Mouse (Mus musculus) lung, adult 18-20 months (tissue): ENCODE measurements around the gene Cpm.
"Not testable (repeated sequence)": the region's sequence is repeated elsewhere in the genome, so short reads cannot be mapped to it uniquely, and the experiment has no call there.

Source experiments
- DNase-seq, 2 experiments: peaks; one replicate each; pipeline ENCODE4 v3.0.0; 2022; ENCODE audit warnings: mixed read lengths in 2 of 2

Cpm gene

DNA sequence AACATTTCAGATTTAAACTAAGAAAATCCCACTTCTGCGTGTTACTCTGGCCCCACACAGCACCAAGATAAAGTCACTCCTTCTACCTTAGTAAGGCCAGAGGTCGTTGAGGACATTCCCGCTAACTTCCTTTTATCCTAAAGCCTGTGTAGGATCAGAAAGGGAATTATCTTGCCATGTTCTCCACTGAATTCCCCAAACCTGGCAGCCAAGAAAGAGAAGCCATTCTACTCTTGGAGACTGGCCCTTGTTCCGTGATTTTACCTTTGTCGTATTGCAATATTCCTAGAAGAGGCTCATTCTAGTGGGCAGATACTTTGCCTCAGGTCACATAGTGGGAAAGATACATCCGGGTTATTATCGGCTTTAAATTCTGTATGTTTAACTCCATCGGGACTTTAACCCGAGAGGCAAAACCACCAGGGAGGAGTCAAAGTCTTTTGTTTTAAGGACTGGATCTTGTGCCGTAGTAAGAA is 21.5 kb upstream of the Cpm start:
- no peak for DNase-seq

DNA sequence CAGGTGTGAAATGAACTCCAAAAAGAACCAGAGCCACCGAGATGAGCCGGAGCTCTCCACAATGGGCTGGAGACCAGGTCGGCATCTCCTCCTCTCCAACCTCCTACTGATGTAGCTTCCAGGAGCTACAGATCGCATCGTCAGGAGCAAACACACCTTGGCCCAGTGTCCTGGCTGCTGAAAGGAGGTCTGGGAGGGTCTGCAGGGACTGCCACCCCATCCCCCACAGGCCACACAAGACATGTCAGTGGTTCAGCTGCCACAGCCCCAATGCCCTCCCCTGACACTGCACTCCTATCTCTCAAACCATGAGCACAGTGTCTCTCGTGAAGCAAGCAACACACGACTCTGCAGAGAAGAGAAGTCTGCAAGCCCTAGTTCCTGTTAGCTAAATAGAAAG is 20.8 kb upstream of the Cpm start:
- no peak for DNase-seq

DNA sequence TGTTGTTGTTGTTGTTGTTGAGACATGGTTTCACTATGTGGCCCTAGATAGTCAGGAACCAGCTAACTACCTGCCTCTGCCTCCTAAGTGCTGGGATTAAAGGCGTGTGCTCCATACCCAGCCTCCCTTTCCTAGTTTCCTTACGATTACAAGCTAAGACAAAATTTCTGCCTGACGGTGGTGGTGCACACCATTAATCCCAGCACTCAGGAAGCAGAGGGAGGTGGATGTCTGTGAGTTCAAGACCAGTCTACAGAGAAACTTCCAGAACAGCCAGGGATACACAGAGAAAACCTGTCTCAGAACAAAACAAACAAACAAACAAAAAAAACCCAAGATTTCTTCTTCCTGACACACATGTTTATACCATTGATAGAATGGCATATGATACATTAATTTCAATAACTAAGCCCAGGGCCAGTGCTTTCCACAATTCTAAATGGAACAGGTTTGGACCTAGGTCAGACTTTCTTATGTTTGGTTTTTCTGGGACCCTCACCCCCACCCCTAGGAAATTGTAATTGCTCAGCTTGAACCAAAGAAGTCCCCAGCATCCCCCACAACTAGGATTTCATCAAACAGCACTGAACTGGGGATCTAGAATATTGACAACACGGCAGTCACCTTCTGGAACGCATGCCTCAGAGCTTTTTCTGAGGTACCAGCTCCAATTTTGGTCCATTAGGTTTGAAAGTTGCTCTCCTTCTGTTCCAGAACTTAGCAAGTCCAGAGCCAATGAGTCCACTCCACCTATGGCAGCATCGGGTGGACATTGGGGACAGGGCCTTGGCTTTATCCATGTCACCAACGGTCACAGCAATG is 20.1 kb upstream of the Cpm start:
- no peak for DNase-seq

DNA sequence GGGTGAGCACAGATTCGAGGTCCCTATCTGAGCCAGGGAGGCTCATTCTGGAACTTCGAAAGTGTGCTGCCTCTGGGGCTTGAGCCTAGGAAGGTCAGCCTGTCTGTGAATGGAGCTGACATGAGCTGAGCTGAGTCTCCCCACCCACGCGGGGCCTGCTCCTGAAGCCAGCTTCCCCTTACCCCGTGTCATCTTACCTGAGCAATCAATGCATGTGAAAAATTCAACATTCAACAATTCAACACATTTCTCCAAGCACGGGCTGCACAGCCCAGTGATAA is 19.6 kb upstream of the Cpm start:
- no peak for DNase-seq

DNA sequence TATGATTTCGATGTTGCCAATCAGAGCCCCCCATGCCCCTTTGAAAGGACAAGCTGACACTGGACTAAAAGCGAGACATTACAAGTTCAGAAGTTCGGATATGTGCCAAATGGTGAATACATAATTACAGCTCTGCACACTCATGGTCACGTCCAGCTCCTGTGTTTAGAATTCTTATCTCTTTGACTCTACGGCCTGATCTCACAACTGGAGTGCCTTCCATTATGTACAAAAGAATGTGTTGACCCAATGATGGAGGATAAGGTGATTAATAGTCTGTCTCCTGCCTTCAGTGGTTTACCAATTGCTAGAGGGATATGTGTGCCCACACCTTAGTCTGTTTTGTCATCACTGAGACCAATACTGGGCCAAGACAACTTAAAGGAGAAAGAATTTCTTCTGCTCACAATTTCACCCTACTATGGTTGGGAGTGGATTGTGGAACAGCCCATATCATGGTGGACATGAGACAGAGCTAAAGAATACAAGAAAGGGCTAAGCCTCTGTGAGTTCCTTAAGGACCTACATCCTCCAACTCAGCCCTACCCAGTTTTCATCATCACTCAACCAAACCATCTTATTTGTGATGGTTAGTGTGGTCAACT is 19.0 kb upstream of the Cpm start:
- DNase-seq, result no peak

DNA sequence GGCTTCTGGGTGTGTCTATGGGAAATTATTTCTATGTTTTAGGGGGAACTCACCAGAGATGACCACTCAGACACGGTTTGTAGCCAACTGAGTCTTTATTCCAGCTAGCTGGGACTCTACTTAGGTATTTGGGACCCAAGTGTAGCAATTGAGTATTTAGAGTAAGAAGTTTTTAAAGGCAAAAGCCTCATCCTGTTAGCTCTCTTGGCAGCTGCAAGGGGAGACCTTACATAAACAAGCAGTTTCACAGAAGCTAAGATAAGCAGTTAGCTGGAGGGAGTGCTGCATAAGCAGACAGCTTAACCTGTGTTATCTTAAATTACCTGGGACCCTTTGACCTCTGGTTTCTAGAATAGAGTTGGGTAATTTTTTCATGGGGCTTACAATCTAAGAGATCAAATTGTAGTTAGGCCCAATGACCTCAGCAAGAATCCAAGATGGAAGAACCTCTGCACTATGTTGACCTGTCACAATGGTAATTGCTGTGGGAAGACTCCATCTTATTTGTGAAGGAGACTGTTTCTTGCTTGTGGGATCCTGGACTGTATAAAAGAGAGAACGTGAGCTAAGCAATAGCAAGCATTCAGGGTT is 18.4 kb upstream of the Cpm start:
- DNase-seq, result no peak

DNA sequence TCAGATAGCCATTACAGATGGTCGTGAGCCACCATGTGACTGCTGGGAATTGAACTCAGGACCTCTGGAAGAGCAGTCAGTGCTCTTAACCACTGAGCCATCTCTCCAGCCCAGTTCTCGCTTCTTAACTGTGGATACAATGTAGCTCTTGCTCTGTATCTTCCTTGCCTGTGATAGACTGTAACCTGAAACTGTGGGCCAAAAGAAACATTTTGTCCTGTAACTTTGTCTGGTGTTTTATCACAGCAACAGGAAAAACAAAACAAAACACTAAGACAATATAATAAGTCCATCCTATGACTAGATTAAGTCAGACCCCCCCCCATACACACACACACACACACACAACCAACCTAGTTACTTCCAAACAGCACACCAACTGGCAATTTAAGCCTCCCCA is 17.8 kb upstream of the Cpm start:
- DNase-seq, result no peak

DNA sequence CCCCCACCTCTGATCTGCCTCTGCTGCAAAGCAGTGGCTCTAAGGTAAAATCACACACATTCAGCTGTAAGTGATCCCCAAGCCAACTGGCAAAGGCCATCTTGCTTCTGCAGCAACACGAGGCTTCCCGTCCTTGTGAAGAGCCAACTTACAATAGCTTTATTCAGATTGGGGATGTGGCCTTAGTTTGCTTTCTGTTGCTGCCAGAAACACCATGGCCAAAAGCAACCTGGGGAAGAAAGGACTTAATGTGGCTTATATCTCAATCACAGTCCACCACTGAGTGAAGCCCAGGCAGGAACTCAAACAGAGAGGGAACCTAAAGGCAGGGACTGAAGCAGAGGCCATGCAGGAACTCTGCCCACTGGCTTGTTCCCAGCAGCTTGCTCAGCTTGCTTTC is 17.3 kb upstream of the Cpm start:
- DNase-seq, result no peak

DNA sequence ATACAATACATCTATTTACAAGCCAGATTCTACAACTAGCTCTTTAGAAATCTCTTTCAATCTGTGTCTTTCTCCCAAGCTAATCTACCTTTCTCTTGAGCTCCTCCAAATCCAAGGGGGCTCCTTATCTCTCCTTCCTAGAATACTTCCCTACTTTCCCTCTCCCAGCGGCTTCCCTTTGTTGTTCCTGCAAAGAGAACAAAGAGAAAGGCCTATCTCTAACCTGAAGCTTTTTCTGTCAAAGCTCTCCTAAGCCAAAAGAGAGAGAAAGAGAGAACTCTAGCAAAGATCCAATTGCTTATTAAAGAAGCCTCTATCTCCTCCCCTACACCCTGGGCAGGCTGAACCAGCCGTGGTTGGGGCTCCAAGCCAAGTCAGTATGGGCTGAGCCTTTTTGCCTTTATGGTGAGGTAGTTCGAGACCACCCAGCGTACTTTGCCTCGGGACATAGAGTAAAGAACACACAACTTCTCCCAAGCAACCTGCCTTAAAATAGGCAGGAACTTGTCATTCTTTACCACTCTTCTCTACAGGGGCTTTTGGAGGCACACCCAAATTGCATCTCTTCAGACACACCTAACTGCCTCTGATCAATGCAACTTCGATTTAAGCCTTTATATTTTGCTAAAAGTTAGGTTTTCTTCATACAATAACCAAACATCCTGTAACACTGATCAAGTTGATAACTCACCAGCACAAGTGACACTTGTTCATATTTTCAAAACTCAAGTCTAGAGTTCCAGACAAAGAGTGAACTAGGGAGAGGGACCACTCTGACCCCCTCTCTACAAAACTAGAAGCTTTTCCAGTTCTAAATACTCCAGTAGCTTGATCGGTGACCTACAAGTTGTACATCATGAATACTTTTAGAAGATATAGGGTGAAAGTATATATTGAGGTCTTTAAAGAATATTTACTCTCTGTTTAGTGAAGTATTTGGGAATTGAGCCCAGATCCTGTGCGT is 16.4 kb upstream of the Cpm start:
- no peak for DNase-seq

DNA sequence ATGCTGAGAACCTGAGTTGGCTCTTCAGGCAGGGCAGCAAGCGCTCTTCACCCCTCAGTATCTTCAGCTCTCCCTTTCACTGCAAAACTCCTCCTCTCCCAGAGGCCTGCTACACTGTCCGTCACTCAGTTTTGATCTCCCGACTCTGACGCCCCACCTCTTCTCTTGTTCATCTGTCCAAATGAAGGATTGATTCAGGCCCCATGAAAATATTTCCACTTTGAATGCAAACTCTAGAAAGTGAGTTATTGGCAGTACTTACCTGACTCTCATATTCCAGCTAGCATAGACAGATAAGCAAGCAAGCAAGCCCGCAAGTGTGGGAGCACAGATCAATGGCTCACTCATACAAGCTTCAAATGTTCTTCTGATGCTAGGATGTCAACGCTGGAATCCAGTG is 15.3 kb upstream of the Cpm start:
- DNase-seq, result no peak

DNA sequence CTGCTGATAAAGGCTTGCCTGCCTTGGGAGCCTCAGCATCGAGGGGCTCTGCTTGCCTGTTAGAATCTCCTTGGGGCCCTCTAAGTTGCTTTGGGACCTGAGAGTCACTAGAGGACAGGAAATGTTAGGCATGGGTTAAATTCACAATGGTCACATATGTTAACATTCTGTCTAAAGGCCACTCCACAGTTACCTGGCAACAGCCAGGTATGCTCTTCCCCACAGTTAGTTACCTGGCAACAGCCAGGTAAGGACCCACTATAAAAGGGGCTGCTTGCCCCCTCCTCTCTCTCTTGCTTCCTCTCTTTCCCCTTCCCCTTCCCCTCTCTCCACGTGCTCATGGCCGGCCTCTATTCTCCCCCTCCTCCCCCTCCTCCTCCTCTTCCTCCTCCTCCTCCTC is 14.9 kb upstream of the Cpm start:
- no peak for DNase-seq

DNA sequence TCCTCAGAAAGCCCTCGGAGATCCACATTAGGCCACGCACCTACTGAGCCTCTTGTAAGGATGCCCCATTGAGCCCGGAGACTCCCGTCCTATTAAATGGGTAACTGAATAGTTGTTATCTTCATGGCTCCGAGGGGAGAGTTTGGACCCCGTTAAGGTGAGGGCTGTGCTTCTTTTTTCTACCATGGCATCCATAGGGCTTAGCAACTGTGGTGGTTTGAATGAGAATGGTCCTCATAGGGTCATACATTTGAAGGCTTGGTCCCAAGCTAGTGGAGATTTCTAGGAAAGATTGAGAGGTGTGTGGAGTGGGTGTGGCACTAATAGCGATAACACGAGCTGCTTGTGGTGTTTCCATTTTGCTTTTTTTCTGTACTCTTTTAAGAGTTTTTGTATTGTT is 14.1 kb upstream of the Cpm start:
- no peak for DNase-seq

DNA sequence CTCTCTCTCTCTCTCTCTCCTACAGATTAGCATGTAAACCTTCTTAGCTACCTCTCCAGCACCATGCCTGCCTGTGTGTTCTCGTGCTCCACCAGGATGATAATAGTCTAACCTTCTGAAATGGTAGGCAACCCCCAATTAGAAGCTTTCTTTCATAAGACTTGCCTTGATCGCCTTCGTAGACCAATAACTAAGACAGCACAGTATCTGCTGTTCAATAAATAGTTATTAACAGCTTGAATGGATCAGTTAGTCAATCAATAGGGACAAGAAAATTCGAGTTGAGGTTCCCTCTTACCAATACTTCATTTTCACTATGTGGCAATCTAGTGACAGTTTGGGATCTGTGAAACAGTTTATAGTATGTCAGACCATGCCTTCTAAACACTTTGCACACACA is 13.6 kb upstream of the Cpm start:
- no peak for DNase-seq

DNA sequence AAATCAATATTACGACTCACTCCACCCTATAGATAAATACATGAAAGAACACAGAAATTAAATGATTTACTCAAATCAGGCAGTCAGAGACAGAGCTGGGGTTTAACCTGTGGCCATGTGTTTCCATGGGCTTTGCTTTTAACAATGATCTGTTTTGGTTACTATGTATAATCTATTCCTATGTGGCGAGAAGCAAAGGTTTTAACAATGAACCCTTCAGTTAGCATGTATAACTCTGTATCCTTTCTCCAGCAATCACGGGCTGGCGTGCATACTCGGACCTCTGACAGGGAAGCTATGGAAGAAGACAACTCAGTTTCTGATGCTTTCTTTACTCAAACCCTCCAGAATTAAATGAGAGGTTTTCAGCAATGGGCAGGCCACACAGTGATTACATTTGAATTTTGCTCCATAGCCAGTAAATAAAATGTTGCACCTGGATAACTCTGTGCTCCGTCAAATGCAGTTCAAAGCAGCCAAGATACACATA is 13.1 kb upstream of the Cpm start:
- no peak for DNase-seq

DNA sequence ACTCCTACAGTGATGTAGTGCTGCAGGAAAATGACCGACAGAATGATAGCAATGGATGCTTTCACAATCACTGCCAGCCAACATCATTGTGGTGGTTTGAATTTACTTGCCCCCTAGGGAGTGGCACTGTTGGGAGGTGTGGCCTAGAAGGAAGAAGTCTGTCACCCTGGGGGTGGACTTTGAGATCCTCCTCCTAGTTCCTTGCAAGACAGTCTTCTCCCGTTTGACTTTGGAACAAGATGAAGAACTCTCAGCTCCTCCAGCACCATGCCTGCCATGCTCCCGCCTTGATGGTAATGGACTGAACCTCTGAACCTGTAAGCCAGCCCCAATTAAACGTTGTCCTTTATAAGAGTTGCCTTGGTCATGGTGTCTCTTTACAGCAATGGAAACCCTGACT is 12.5 kb upstream of the Cpm start:
- DNase-seq, result not testable (repeated sequence)

DNA sequence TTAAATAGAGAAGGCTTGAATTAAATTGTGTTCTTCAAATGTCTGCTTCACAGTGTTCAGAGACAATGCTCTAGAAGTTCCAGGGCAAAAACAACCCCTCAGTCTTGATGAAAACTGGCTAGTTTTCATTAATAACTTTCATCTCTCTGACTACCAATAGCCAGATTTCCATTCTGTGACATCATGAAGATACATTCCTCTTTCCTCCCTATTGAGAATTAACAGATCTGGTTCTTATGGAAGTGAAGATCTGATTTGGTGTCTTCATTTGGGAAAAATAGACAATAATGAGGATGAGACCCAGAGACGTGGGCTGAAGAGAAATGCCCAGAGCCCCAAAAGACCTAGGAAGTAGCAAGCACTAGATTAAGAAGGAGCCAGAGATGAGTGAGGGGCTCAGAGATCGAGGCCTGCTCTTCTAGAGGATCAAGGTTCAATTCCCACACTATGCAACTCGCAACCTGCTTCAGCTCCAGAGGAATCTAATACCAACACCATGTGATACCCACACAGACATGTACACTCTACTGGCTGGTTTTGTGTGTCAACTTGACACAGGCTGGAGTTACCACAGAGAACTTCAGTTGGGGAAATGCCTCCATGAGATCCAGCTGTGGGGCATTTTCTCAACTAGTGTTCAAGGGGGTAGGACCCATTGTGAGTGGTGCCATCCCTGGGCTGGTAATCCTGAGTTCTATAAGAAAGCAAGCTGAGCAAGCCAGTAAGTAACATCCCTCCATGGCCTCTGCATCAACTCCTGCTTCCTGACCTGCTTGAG is 11.5 kb upstream of the Cpm start:
- no peak for DNase-seq

DNA sequence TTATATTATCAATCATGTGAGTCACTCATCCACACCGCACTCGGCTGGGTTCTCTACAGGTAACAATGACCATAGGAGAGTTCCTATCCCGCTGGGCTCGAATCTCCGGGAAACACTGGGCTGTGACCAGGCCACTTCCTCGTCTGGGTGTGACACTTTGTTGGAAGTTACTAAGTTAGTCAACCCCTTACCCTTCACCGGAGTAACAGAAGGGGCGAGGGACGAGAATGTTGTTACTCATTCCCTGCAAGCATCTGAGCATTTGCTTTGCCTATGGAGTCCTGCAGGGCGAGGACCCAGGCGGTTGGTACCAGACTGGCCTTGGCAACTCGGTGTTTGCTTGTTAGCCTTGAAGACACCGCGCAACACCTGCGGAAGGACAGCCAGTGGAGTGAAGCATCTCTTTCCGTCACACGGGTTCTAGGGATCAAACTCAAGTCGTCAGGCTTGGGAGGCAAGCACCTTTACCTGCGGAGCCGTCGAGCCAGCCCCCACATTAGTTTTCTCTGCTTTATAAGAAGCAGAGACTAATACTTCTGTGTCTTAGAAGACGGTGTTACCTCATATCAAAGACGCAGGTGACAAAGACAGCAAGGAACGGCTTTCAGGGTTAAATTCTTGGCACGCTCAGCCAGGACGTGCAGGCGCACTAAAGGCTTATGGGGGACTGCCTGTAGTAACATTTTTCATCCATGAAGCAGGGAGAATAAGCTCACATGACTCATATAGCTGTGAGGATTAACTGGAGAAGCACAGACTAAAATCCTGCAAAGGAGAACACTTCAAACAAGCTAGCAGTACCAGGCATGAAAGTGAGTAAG is 10.0 kb upstream of the Cpm start:
- no peak for DNase-seq

DNA sequence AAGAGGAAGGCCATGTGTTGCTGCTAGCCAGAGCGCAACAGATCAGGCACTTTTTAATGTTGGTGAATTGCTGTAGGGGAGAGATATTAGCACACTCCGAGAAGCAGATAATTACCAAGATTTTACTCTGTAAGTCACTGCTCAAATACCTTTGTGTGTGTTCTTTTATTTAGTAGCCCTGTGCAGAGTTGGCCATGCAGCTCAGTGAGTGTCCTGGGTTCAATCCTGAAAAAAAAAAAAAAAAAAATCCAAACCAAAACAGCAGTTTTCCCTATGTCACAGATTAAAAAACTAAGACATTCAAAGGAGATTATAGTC is 9.5 kb upstream of the Cpm start:
- DNase-seq, result no peak

DNA sequence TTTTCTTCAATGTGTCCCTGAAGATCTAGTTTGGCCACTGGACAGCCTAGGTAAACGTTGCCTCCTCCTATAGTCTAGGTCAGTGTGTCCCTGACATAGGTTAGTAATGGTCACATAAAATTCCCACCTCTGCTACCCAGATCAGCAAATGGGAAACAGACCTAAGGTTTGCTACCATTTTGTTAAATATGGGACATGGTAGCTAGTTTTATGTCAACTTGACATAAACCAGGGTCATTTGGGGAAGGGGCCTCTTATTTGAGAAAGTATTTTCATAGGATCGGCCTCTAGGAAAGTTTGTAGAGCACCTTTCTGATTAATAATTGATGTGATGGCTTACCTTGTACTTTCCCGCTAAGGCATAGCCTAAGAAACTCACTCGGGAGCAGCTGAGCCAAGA is 8.8 kb upstream of the Cpm start:
- no peak for DNase-seq

DNA sequence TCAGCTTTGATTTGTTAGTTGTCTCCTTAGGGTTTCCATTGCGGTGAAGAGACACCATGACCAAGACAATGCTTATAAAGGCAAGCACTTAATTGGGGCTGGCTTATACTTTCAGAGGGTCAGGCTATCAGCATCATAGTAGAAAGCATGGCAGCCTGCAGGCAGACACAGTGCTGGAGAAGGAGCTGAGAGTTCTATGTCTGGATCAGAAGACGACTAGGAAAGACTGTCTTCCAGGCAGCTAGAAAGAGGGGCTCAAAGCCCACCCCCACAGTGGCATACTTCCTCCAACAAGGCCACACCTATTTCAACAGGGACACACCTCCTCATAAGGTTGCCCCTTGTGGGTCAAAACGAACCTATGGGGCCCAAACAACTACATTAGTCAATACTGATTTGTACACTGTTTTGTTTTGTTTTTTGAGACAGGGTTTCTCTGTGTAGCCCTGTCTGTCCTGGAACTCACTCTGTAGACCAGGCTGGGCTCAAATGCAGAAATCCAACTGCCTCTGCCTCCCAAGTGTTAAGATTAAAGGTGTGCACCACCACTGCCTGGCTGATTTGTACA is 8.3 kb upstream of the Cpm start:
- DNase-seq, result no peak
